Mouse (Mus musculus) myocyte (in vitro differentiated cells): ENCODE measurements around the gene Zic2. TPM values are rescaled to one million over a fixed set of nuclear protein-coding genes. Genes with fewer than 3 reads are reported as not detected.
A peak's percentile ranks its signal among the peaks of the same experiment; 100 is the strongest.

Experiments
- H3K27me3 ChIP-seq: one replicate; pipeline ENCODE4 v1.6.1; 2011; ENCODE audit not compliant: control insufficient read depth, insufficient read depth, insufficient read length
- H3K36me3 ChIP-seq: one replicate; pipeline ENCODE4 v1.6.1; 2011; ENCODE audit not compliant: control insufficient read depth, insufficient read depth
- H3K4me2 ChIP-seq: one replicate; pipeline ENCODE4 v1.6.1; 2011; ENCODE audit warnings: low read depth, control low read depth
- H3K4me3 ChIP-seq: one replicate; pipeline ENCODE4 v1.5.1; 2011; ENCODE audit warnings: mild to moderate bottlenecking, control low read depth, moderate library complexity
- H3K79me2 ChIP-seq: one replicate; pipeline ENCODE4 v1.6.1; 2011; ENCODE audit not compliant: control insufficient read depth, insufficient read depth
- H3ac ChIP-seq: one replicate; pipeline ENCODE4 v1.6.1; 2011; ENCODE audit not compliant: control insufficient read depth, insufficient read length
- CEBPB ChIP-seq: IDR thresholded peaks from 2 replicates; pipeline ENCODE4 v1.6.1; 2011; ENCODE audit warnings: mild to moderate bottlenecking, moderate library complexity; ENCODE audit not compliant: poor library complexity, insufficient read depth, severe bottlenecking
- E2F4 ChIP-seq: IDR thresholded peaks from one replicate; pipeline ENCODE4 v1.6.1; 2011; ENCODE audit warnings: mild to moderate bottlenecking, control low read depth, moderate library complexity; ENCODE audit not compliant: insufficient read depth
- MAX ChIP-seq: IDR thresholded peaks from one replicate; pipeline ENCODE4 v1.6.1; 2011; ENCODE audit warnings: low read depth, mild to moderate bottlenecking, control low read depth
- MYOD1 ChIP-seq, 3 experiments: IDR thresholded peaks; one replicate each; pipeline ENCODE4 v1.6.1; 2011; ENCODE audit warnings: control low read depth in 2 of 3, low read depth in 2 of 3, mild to moderate bottlenecking in 2 of 3, moderate library complexity in 1 of 3; ENCODE audit not compliant: insufficient read length in 2 of 3, control insufficient read depth in 1 of 3
- MYOG ChIP-seq, 3 experiments: IDR thresholded peaks; one replicate each; pipeline ENCODE4 v1.6.1; 2011; ENCODE audit warnings: control low read depth in 2 of 3, low read depth in 2 of 3, mild to moderate bottlenecking in 2 of 3; ENCODE audit not compliant: insufficient read length in 2 of 3, control insufficient read depth in 1 of 3, insufficient read depth in 1 of 3
- POLR2A ChIP-seq: IDR thresholded peaks from one replicate; pipeline ENCODE4 v1.6.1; 2011; ENCODE audit warnings: low read depth, mild to moderate bottlenecking, control low read depth, moderate library complexity; ENCODE audit not compliant: insufficient read length
- POLR2AphosphoS2 ChIP-seq: IDR thresholded peaks from one replicate; pipeline ENCODE4 v1.6.1; 2011; ENCODE audit warnings: low read depth, control low read depth; ENCODE audit not compliant: insufficient read length
- REST ChIP-seq: IDR thresholded peaks from one replicate; pipeline ENCODE4 v1.6.1; 2011; ENCODE audit warnings: mild to moderate bottlenecking, control low read depth, moderate library complexity; ENCODE audit not compliant: insufficient read depth, insufficient read length
- SRF ChIP-seq: IDR thresholded peaks from one replicate; pipeline ENCODE4 v1.6.1; 2011; ENCODE audit warnings: low read depth; ENCODE audit not compliant: control insufficient read depth, insufficient read length
- TCF12 ChIP-seq: IDR thresholded peaks from one replicate; pipeline ENCODE4 v1.6.1; 2011; ENCODE audit warnings: mild to moderate bottlenecking, control low read depth; ENCODE audit not compliant: poor library complexity, insufficient read depth, severe bottlenecking
- TCF3 ChIP-seq: IDR thresholded peaks from one replicate; pipeline ENCODE4 v1.6.1; 2011; ENCODE audit warnings: low read depth, control low read depth; ENCODE audit not compliant: insufficient read length
- USF1 ChIP-seq: IDR thresholded peaks from one replicate; pipeline ENCODE4 v1.6.1; 2011; ENCODE audit warnings: low read depth, mild to moderate bottlenecking, control low read depth, moderate library complexity
- polyA plus RNA-seq: library from polyadenylated mRNA; unstranded; fragments of >200 nt; fragmentation: generic; extraction: Trizol; gene quantifications from one replicate; pipeline ENCODE4 v1.2.1, GENCODE M21; 2012; ENCODE audit warnings: missing spikeins

Zic2 gene
- polyA plus RNA-seq, 1 experiment, result 0.88 TPM

- Histone ChIP-seq H3K79me2 (no peaks in the 10 kb centered on the region), H3K4me3 (no peak overlapping the region), H3K36me3 (no peaks in the 10 kb centered on the region), H3K4me2 (no peak overlapping the region), H3ac (no peak overlapping the region), H3K27me3 (peaks cover 30% of the 10 kb centered on the region)
- TF ChIP-seq USF1 (no peak), E2F4 (no peak), POLR2AphosphoS2 (no peak), CEBPB (no peak), MYOG (IDR thresholded peaks at IDR 0.05; ENCODE audit: control insufficient read depth in 1 of 3, insufficient read depth in 1 of 3, insufficient read length in 2 of 3, low read depth in 2 of 3) (no peak), SRF (no peak), POLR2A (no peak), TCF12 (no peak), MYOD1 (IDR thresholded peaks at IDR 0.05; ENCODE audit: control insufficient read depth in 1 of 3, insufficient read length in 2 of 3, low read depth in 2 of 3) (no peak), REST (no peak), TCF3 (no peak), MAX (no peak)
Measured at GRCm38 (mm10) chr14:122485635-122486181, 10.5 kb downstream of the Zic2 start.

GRCm38 (mm10) chr14:122486611-122487010 is 11.4 kb downstream of the Zic2 start:
- no peak overlapping the region for H3K4me3 ChIP-seq
- peaks cover 35% of the 10 kb centered on the region for H3K27me3 ChIP-seq
- TF ChIP-seq MAX (no peak), MYOG (IDR thresholded peaks at IDR 0.05; ENCODE audit: control insufficient read depth in 1 of 3, insufficient read depth in 1 of 3, insufficient read length in 2 of 3, low read depth in 2 of 3) (no peak)
- no peak overlapping the region for H3K4me2 ChIP-seq
- no peaks in the 10 kb centered on the region for H3K79me2 ChIP-seq
- H3ac ChIP-seq, result no peak overlapping the region
- no peaks in the 10 kb centered on the region for H3K36me3 ChIP-seq

- Histone ChIP-seq H3ac (no peak overlapping the region), H3K27me3 (peaks cover 35% of the 10 kb centered on the region), H3K4me3 (no peak overlapping the region), H3K79me2 (no peaks in the 10 kb centered on the region), H3K4me2 (no peak overlapping the region), H3K36me3 (no peaks in the 10 kb centered on the region)
- TF ChIP-seq TCF3 (no peak), POLR2AphosphoS2 (no peak), USF1 (no peak), SRF (no peak), POLR2A (no peak), MYOG (IDR thresholded peaks at IDR 0.05; ENCODE audit: control insufficient read depth in 1 of 3, insufficient read depth in 1 of 3, insufficient read length in 2 of 3, low read depth in 2 of 3) (no peak), TCF12 (no peak), CEBPB (no peak), MAX (no peak), MYOD1 (IDR thresholded peaks at IDR 0.05; ENCODE audit: control insufficient read depth in 1 of 3, insufficient read length in 2 of 3, low read depth in 2 of 3) (no peak), REST (no peak), E2F4 (no peak)
Measured at GRCm38 (mm10) chr14:122487366-122487765, 12.1 kb downstream of the Zic2 start.

- Histone ChIP-seq H3K36me3 (no peaks in the 10 kb centered on the region), H3ac (no peak overlapping the region), H3K4me3 (no peak overlapping the region), H3K4me2 (peak overlapping the region; percentile 46), H3K79me2 (no peaks in the 10 kb centered on the region), H3K27me3 (peaks cover 25% of the 10 kb centered on the region)
- TF ChIP-seq E2F4 (no peak), TCF3 (no peak), MYOG (IDR thresholded peaks at IDR 0.05; ENCODE audit: control insufficient read depth in 1 of 3, insufficient read depth in 1 of 3, insufficient read length in 2 of 3, low read depth in 2 of 3) (no peak), MAX (no peak), POLR2A (no peak), TCF12 (no peak), REST (no peak), CEBPB (no peak)
Measured at GRCm38 (mm10) chr14:122489041-122489440, 13.8 kb downstream of the Zic2 start.

- H3K4me2 ChIP-seq, result no peak overlapping the region
- no peak for TF ChIP-seq TCF12
- TF ChIP-seq E2F4, result no peak
- TF ChIP-seq SRF, result no peak
- no peak for TF ChIP-seq REST
- TF ChIP-seq USF1, result no peak
- no peak for TF ChIP-seq POLR2A
- no peak for TF ChIP-seq MAX
- no peaks in the 10 kb centered on the region for H3K79me2 ChIP-seq
- no peak overlapping the region for H3K4me3 ChIP-seq
- H3ac ChIP-seq, result no peak overlapping the region
- peaks cover 17% of the 10 kb centered on the region for H3K27me3 ChIP-seq
- no peaks in the 10 kb centered on the region for H3K36me3 ChIP-seq
Measured at GRCm38 (mm10) chr14:122489686-122490414, 14.6 kb downstream of the Zic2 start.
